Mouse (Mus musculus) neural tube, embryonic 14.5 days (tissue): Measurements from ENCODE around the gene Cxcr6. TPM values are rescaled to one million over a fixed set of nuclear protein-coding genes. Genes with fewer than 3 reads are reported as not detected.

ENCODE experiments used
- ATAC-seq: fragments of 200-750 bp; cut with Nextera tagmentation; 2 replicates; pipeline ENCODE4 v1.8.0; 2017; ENCODE audit warnings: low read depth, mild to moderate bottlenecking, moderate TSS enrichment, moderate library complexity
- H3K27ac ChIP-seq: fragments of 300-500 bp; sonication (generic); 2 replicates; pipeline ENCODE4 v1.5.1; 2014; ENCODE audit warnings: low read depth, mild to moderate bottlenecking, control low read depth, low read length, moderate library complexity, mixed read lengths
- H3K27me3 ChIP-seq: fragments of 300-500 bp; sonication (generic); 2 replicates; pipeline ENCODE4 v1.6.1; 2014; ENCODE audit warnings: low read length; ENCODE audit not compliant: control insufficient read depth, insufficient read depth
- H3K36me3 ChIP-seq: fragments of 300-500 bp; sonication (generic); 2 replicates; pipeline ENCODE4 v1.6.1; 2014; ENCODE audit warnings: low read length, mixed read lengths; ENCODE audit not compliant: control insufficient read depth, insufficient read depth
- H3K4me1 ChIP-seq: fragments of 300-500 bp; sonication (generic); 2 replicates; pipeline ENCODE4 v1.6.1; 2014; ENCODE audit warnings: low read length; ENCODE audit not compliant: control insufficient read depth, insufficient read depth
- H3K4me2 ChIP-seq: fragments of 300-500 bp; sonication (generic); 2 replicates; pipeline ENCODE4 v1.6.1; 2014; ENCODE audit warnings: mild to moderate bottlenecking, low read depth, low read length, control low read depth
- H3K4me3 ChIP-seq: fragments of 300-500 bp; sonication (generic); 2 replicates; pipeline ENCODE4 v1.5.1; 2014; ENCODE audit warnings: low read depth, low read length, control low read depth, mixed read lengths
- H3K9ac ChIP-seq: fragments of 300-500 bp; sonication (generic); replicated peaks from 2 replicates; pipeline ENCODE4 v1.6.1; 2014; ENCODE audit warnings: low read depth, mild to moderate bottlenecking, control low read depth, low read length, mixed read lengths
- H3K9me3 ChIP-seq: fragments of 300-500 bp; sonication (generic); 2 replicates; pipeline ENCODE4 v1.6.1; 2016; ENCODE audit warnings: low read length; ENCODE audit not compliant: control insufficient read depth
- WGBS: fragments of 180-500 bp; shearing (Covaris S2); extraction: QIAGEN DNeasy Blood & Tissue Kit; methylation state at CpG from one replicate; pipeline ENCODE4 v1.1.7; 2014; 5-methylcytosine and 5-hydroxymethylcytosine counted together
- polyA plus RNA-seq: library from polyadenylated mRNA; unstranded; fragments of >200 nt; fragmentation: Nextera tagmentation; extraction: Ambion mirVana; gene quantifications from 2 replicates; pipeline ENCODE4 v1.2.1, GENCODE M21; 2014

The Cxcr6 gene
- polyA plus RNA-seq = 0.17 and 0.18 TPM in 2 replicates

DNA sequence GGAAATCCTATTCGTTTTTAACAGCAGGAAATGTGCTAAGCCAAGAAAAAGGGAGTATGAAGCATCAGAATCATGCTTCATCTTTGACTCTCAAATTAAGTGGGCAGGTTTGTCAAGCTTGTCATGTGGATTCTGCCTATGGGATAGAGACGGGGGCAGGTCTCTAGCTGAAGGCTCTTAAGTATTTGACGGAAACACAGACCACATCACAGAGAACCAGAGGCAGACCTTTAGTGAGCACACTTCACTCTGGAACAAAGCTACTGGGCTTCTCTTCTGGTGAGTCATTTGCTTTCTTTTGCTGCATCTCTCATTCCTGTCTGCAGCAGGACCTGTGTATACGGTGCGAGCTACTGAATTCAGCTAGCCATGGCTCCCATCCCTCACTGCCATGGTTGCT lies at the start of gene Cxcr6:
Gene Cxcr6, plus strand, starts transcription at position 209 of the 400 bp plus-strand sequence.
- Histone ChIP-seq H3K36me3 (no peaks in the 10 kb centered on the region), H3K27me3 (no peaks in the 10 kb centered on the region), H3K4me1 (no peaks in the 10 kb centered on the region), H3K9me3 (no peaks in the 10 kb centered on the region), H3K27ac (no peak within 1 kb of the TSS), H3K4me2 (no peak within 1 kb of the TSS), H3K4me3 (no peak within 1 kb of the TSS), H3K9ac (no peak within 1 kb of the TSS)
- ATAC-seq = no peak
- WGBS = 93% methylated on average over 5 of the region's 5 CpGs

- ATAC-seq = no peak
- no peaks in the 10 kb centered on the region for H3K9me3 ChIP-seq
- no peak overlapping the region for H3K4me3 ChIP-seq
- H3K9ac ChIP-seq = no peak overlapping the region
- H3K4me2 ChIP-seq = no peak overlapping the region
- H3K27me3 ChIP-seq = no peaks in the 10 kb centered on the region
- 83% methylated on average over 3 of the region's 3 CpGs for WGBS
- H3K36me3 ChIP-seq = no peaks in the 10 kb centered on the region
- H3K4me1 ChIP-seq = no peaks in the 10 kb centered on the region
- no peak overlapping the region for H3K27ac ChIP-seq
Measured at GRCm38 (mm10) chr9:123756752-123757151, 49.5 kb upstream of the Cxcr6 start.

GRCm38 (mm10) chr9:123757326-123757725 lies 48.9 kb upstream of the Cxcr6 start:
- no peaks in the 10 kb centered on the region for H3K27me3 ChIP-seq
- H3K4me2 ChIP-seq = no peak overlapping the region
- WGBS = 78% methylated on average over 2 of the region's 2 CpGs
- H3K4me1 ChIP-seq = no peaks in the 10 kb centered on the region
- H3K9ac ChIP-seq = no peak overlapping the region
- no peak overlapping the region for H3K4me3 ChIP-seq
- no peaks in the 10 kb centered on the region for H3K9me3 ChIP-seq
- no peaks in the 10 kb centered on the region for H3K36me3 ChIP-seq
- no peak for ATAC-seq
- no peak overlapping the region for H3K27ac ChIP-seq

- no peaks in the 10 kb centered on the region for H3K4me1 ChIP-seq
- H3K4me2 ChIP-seq = no peak overlapping the region
- H3K4me3 ChIP-seq = no peak overlapping the region
- no peaks in the 10 kb centered on the region for H3K9me3 ChIP-seq
- H3K9ac ChIP-seq = no peak overlapping the region
- no peaks in the 10 kb centered on the region for H3K27me3 ChIP-seq
- 81% methylated on average over 1 of the region's 1 CpGs for WGBS
- ATAC-seq = no peak
- no peak overlapping the region for H3K27ac ChIP-seq
- H3K36me3 ChIP-seq = no peaks in the 10 kb centered on the region
Measured at GRCm38 (mm10) chr9:123758156-123758555, 48.1 kb upstream of the Cxcr6 start.

DNA sequence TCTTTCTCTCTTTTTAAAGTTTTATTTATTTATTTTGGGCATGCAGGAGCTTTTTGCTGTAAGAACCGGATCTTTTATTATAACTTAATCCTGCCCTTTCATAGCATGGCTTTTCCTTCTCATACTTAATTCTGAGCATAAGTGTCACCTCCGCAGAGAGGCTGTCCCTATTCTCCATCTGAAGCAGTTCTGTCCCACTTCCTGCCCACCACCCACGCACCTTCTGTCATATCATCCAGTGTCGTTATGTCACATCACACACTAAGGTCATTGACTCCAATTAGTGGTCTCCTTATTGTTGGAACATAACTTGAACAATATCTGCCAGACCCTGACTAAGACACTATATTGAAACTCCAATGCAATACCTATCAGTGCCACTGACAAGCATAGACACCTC lies 47.6 kb upstream of the Cxcr6 start:
- Histone ChIP-seq H3K4me3 (no peak overlapping the region), H3K4me2 (no peak overlapping the region), H3K27ac (no peak overlapping the region), H3K36me3 (no peaks in the 10 kb centered on the region), H3K27me3 (no peaks in the 10 kb centered on the region), H3K4me1 (no peaks in the 10 kb centered on the region), H3K9ac (no peak overlapping the region), H3K9me3 (no peaks in the 10 kb centered on the region)
- WGBS = 87% methylated on average over 4 of the region's 4 CpGs
- no peak for ATAC-seq

GRCm38 (mm10) chr9:123760806-123761205 lies 45.5 kb upstream of the Cxcr6 start:
- H3K27me3 ChIP-seq = no peaks in the 10 kb centered on the region
- no peaks in the 10 kb centered on the region for H3K4me1 ChIP-seq
- no peaks in the 10 kb centered on the region for H3K36me3 ChIP-seq
- no peak overlapping the region for H3K27ac ChIP-seq
- H3K4me3 ChIP-seq = no peak overlapping the region
- 90% methylated on average over 3 of the region's 3 CpGs for WGBS
- H3K9ac ChIP-seq = no peak overlapping the region
- no peak overlapping the region for H3K4me2 ChIP-seq
- H3K9me3 ChIP-seq = no peaks in the 10 kb centered on the region
- ATAC-seq = no peak

DNA sequence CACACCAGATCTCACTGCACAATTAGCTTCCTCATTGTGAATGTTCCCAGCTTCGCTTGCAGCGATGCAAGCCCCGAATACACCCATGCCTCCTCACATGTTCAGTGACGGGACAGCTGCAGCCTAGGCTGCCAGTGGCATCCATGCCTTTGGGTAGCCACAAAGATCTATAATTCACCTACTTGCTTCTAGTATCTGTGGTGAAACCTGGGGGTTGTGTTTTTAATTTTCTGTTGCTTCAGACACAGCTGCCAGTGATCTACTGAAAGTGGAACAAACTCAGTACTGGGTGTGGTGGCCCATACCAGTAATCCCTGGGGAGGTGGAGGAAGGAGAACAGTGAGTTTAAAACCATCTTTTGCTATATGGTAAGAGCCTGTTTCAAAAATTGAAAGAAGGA lies 43.4 kb upstream of the Cxcr6 start:
- H3K4me2 ChIP-seq = no peak overlapping the region
- H3K9me3 ChIP-seq = no peaks in the 10 kb centered on the region
- no peak overlapping the region for H3K4me3 ChIP-seq
- no peak overlapping the region for H3K27ac ChIP-seq
- no peaks in the 10 kb centered on the region for H3K4me1 ChIP-seq
- 93% methylated on average over 4 of the region's 4 CpGs for WGBS
- no peak overlapping the region for H3K9ac ChIP-seq
- no peaks in the 10 kb centered on the region for H3K27me3 ChIP-seq
- no peak for ATAC-seq
- H3K36me3 ChIP-seq = no peaks in the 10 kb centered on the region

DNA sequence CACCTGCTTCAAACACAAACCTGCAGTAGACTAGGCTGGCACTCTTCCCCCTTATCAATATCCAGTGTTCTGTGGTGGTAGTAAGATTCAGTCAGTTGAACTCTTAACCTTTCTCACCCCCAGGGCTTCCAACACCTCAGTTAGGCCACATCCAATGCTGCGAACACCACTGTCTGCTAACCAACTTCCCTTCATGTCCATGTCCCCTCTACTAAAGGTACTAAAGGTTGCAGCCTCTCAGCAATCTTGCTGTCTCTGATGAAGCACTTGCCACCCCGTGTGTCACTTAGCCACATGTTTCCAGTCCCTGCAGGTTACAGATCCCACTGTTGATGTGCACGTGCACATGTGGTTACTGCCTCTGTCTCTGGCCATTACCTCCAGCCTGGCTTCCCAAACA lies 42.5 kb upstream of the Cxcr6 start:
- H3K4me1 ChIP-seq = no peaks in the 10 kb centered on the region
- H3K9ac ChIP-seq = no peak overlapping the region
- H3K36me3 ChIP-seq = no peaks in the 10 kb centered on the region
- H3K4me2 ChIP-seq = no peak overlapping the region
- ATAC-seq = no peak
- 83% methylated on average over 3 of the region's 3 CpGs for WGBS
- H3K9me3 ChIP-seq = no peaks in the 10 kb centered on the region
- H3K27ac ChIP-seq = no peak overlapping the region
- H3K4me3 ChIP-seq = no peak overlapping the region
- no peaks in the 10 kb centered on the region for H3K27me3 ChIP-seq

GRCm38 (mm10) chr9:123766996-123767395 lies 39.3 kb upstream of the Cxcr6 start:
- H3K4me2 ChIP-seq = no peak overlapping the region

GRCm38 (mm10) chr9:123768443-123768842 lies 37.8 kb upstream of the Cxcr6 start:
- 89% methylated on average over 1 of the region's 1 CpGs for WGBS
- no peak for ATAC-seq
- H3K27ac ChIP-seq = no peak overlapping the region

More at GRCm38 (mm10) chr9:123766996-123767395, 39.3 kb upstream of the Cxcr6 start:
- WGBS = 91% methylated on average over 3 of the region's 3 CpGs
- Histone ChIP-seq H3K36me3 (no peaks in the 10 kb centered on the region), H3K27me3 (no peaks in the 10 kb centered on the region), H3K4me3 (no peak overlapping the region), H3K4me1 (no peaks in the 10 kb centered on the region), H3K27ac (no peak overlapping the region), H3K9ac (no peak overlapping the region), H3K9me3 (no peaks in the 10 kb centered on the region)
- no peak for ATAC-seq

More at GRCm38 (mm10) chr9:123768443-123768842, 37.8 kb upstream of the Cxcr6 start:
- H3K36me3 ChIP-seq = no peaks in the 10 kb centered on the region
- no peaks in the 10 kb centered on the region for H3K4me1 ChIP-seq
- H3K9me3 ChIP-seq = no peaks in the 10 kb centered on the region
- no peak overlapping the region for H3K4me3 ChIP-seq
- no peak overlapping the region for H3K9ac ChIP-seq
- no peaks in the 10 kb centered on the region for H3K27me3 ChIP-seq
- H3K4me2 ChIP-seq = no peak overlapping the region
